Mouse (Mus musculus) testis, adult 2 months (tissue): Measurements from ENCODE around the gene Ctbp2. TPM values are rescaled to one million over a fixed set of nuclear protein-coding genes. Genes with fewer than 3 reads are reported as not detected.

Source experiments
- H3K27ac ChIP-seq: fragments of 200-500 bp; 2 replicates; pipeline ENCODE4 v1.5.1; 2012; ENCODE audit warnings: low read depth, low read length; ENCODE audit not compliant: control insufficient read depth, insufficient read depth
- H3K27me3 ChIP-seq: fragments of 200-500 bp; 2 replicates; pipeline ENCODE4 v1.6.1; 2012; ENCODE audit warnings: mild to moderate bottlenecking, low read length, moderate library complexity; ENCODE audit not compliant: control insufficient read depth, insufficient read depth
- H3K36me3 ChIP-seq: fragments of 200-500 bp; 2 replicates; pipeline ENCODE4 v1.6.1; 2012; ENCODE audit warnings: mild to moderate bottlenecking, low read length; ENCODE audit not compliant: control insufficient read depth, insufficient read depth
- H3K4me1 ChIP-seq: fragments of 200-500 bp; 2 replicates; pipeline ENCODE4 v1.6.1; 2012; ENCODE audit warnings: low read length; ENCODE audit not compliant: control insufficient read depth, insufficient read depth
- H3K4me3 ChIP-seq: fragments of 200-500 bp; 2 replicates; pipeline ENCODE4 v1.5.1; 2012; ENCODE audit warnings: low read depth, mild to moderate bottlenecking, low read length, moderate library complexity, mixed read lengths; ENCODE audit not compliant: control insufficient read depth
- CTCF ChIP-seq: fragments of 200-500 bp; IDR thresholded peaks from 2 replicates; pipeline ENCODE4 v1.5.1; 2012; ENCODE audit warnings: low read depth, mild to moderate bottlenecking, inconsistent platforms, low read length, moderate library complexity; ENCODE audit not compliant: control insufficient read depth, insufficient read depth, insufficient replicate concordance
- POLR2A ChIP-seq: fragments of 200-500 bp; IDR thresholded peaks from 2 replicates; pipeline ENCODE4 v1.6.1; 2012; ENCODE audit warnings: low read depth, mild to moderate bottlenecking, inconsistent platforms, low read length, moderate library complexity; ENCODE audit not compliant: control insufficient read depth
- polyA plus RNA-seq: library from polyadenylated mRNA; depleted of rRNA; stranded (reverse); fragments of >200 nt; gene quantifications from 2 replicates; pipeline ENCODE4 v1.2.3, GENCODE M21; 2012; rRNA removed

Ctbp2 gene
- 54.9 and 59.0 TPM in 2 replicates for polyA plus RNA-seq

DNA sequence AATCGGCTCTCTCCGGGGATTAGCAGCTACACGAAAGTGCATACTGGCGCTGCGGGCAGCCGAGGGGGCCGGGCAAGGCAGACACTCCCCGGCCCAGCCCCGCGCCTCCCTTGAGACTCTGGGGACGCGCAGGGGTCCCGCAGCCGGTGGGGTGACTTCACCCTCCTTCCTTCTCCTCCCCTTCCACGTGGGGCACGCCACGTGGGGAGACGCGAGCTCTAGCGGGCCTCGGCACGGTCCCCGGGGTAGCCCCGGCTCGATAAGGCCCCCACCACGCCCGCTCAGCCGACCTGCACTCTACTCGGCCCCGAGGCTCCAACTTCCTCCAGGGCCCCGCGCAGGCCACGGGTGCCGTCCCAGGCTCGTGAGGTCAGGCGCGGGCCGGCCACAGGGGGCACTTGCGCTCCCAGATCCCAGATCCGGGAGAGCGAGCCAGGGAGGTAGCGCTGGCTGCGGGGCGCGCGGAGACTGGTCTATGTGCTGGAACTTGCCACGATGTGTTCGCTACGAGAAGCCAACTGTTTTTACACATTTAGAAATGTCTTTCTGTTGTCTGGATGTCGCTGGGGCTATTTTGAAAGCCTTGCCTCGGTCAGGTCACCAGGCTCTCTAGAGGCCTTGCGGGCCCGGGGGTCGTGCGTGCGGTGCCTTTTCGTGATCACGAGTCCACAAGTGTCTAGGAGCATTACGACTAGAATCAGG is at the start of gene Ctbp2:
TSS of gene Ctbp2 (minus strand) at position 356 of the 702 bp plus-strand sequence.
- H3K4me3 ChIP-seq, result peak within 1 kb of the TSS; percentile 90
- no peaks in the 10 kb centered on the region for H3K36me3 ChIP-seq
- peak within 1 kb of the TSS; percentile 34 for H3K27ac ChIP-seq
- H3K4me1 ChIP-seq, result peaks cover 21% of the 10 kb centered on the region
- TF ChIP-seq POLR2A (no peak), CTCF (no peak)
- H3K27me3 ChIP-seq, result 0 out of 2 replicates have a peak, but pooled peaks cover 2% of the 10 kb centered on the region

DNA sequence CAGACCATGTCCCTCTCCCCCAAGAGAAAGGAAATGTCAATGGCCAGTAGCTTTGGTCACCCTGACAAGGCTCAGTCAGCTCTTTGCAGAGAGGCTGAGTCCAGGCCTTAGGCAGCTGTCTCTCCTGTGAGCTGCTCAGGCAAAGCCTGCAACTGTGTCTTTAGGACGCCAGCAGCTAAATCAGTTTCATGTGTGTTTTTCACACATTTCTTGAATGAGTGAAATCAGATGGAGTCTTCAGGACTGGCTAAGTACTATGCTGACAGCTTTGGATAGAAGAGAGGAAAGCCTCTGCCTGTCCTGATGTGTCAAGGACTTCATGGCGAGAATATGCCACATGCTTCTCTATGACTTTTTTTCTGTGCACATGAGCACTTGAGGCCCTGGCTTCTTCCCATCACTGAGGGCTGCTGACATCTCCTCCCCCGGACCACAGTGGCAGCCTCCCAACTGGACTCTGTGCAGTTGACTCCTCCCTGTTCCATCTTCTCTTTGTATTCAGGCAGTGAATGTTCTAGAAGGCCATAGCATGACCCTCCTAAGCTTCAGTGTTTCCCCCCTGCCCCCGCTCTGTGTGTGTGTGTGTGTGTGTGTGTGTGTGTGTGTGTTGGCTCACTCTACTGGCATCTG is 47.4 kb upstream of the Ctbp2 start:
- no peaks in the 10 kb centered on the region for H3K27me3 ChIP-seq
- no peak overlapping the region for H3K27ac ChIP-seq
- no peaks in the 10 kb centered on the region for H3K36me3 ChIP-seq
- no peak for TF ChIP-seq CTCF
- no peak for TF ChIP-seq POLR2A
- H3K4me1 ChIP-seq, result peaks cover 7% of the 10 kb centered on the region
- no peak overlapping the region for H3K4me3 ChIP-seq

DNA sequence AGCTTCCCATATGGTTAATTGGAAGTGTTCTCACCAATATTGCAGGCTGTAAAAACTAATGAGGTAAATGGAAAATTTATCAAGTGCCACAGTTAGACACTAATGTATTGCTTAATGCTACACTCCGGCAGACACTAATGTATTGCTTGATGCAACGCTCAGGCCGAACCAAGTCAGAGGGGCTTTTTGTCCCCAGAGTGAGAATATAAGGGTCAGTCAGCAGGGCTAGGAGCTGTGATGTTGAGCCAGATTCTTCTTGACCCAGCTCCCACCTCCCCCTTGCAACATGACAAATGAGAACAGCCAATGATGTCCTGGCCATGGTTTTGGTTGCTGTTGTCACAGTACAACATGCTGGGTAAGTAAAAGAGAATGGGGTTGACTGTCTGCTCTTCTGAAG is 44.8 kb upstream of the Ctbp2 start:
- Histone ChIP-seq H3K4me3 (no peak overlapping the region), H3K4me1 (peaks cover 2% of the 10 kb centered on the region; the same call in 1 of the 2 replicates), H3K27ac (no peak overlapping the region), H3K27me3 (no peaks in the 10 kb centered on the region), H3K36me3 (no peaks in the 10 kb centered on the region)
- TF ChIP-seq CTCF, result no peak

DNA sequence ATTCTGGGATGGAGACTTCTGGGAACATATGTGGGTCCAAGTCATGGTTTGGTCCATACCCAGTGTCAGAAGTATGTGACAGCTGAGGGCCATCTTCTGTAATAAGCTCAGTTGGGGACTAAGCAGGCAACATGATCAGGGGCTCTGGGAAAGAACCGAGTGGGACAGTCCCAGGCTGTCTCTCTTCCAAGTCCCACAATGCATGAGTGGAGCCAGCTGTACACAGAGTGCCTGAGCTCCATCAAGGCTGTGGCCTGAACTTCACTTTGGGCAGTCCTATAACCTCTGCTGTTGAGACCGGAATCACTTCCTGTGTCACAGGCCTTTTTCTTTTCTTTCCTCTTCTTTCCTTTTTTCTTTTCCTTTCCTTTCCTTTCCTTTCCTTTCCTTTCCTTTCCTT is 43.7 kb upstream of the Ctbp2 start:
- H3K27ac ChIP-seq, result no peak overlapping the region

DNA sequence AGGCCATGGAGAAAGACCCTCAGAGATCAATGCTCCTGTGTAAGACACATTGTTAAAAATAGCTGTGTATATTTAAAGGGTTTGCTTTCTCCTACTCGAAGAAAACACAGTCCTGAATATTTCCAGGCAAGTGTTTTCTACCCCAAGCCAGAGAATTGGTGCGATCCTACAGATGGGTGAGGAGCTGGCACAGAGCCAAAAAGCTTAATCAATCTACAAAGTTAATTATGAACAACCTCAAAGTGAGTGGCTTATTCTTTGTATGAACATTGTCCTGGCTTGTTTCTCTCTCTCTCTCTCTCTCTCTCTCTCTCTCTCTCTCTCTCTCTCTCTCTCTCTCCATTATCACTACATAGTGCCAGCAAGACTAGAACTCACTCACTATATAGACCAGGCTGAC is 40.6 kb upstream of the Ctbp2 start:
- Histone ChIP-seq H3K4me1 (no peaks in the 10 kb centered on the region), H3K36me3 (no peaks in the 10 kb centered on the region), H3K27me3 (no peaks in the 10 kb centered on the region), H3K27ac (no peak overlapping the region), H3K4me3 (no peak overlapping the region)
- no peak for TF ChIP-seq CTCF
- TF ChIP-seq POLR2A, result no peak

More for the DNA sequence above, 43.7 kb upstream of the Ctbp2 start:
- no peak overlapping the region for H3K4me3 ChIP-seq
- H3K27me3 ChIP-seq, result no peaks in the 10 kb centered on the region
- H3K36me3 ChIP-seq, result no peaks in the 10 kb centered on the region
- TF ChIP-seq CTCF, result no peak
- no peak for TF ChIP-seq POLR2A
- peaks cover 2% of the 10 kb centered on the region; the same call in 1 of the 2 replicates for H3K4me1 ChIP-seq

DNA sequence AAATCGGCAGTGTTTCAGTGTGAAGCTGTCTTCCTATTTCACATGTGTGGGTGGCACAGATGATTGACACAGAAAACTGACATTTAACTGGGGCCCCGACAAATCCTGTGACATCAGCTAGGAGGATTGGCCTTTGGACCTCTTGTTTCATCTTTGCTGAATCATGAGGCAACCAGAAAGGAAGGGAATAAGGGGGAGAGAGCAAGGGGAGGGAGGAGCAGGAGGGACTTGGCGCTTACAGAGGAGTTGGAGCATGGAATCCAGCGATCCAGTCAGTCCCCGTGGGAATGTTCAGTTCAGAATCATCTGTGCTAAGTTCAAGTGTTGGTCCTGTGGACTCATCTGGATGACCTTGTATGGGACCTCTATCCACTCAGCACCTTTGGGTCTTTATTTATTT is 38.9 kb upstream of the Ctbp2 start:
- no peaks in the 10 kb centered on the region for H3K27me3 ChIP-seq
- H3K4me1 ChIP-seq, result no peaks in the 10 kb centered on the region
- H3K27ac ChIP-seq, result no peak overlapping the region
- no peak overlapping the region for H3K4me3 ChIP-seq
- TF ChIP-seq POLR2A (no peak), CTCF (no peak)
- H3K36me3 ChIP-seq, result no peaks in the 10 kb centered on the region

DNA sequence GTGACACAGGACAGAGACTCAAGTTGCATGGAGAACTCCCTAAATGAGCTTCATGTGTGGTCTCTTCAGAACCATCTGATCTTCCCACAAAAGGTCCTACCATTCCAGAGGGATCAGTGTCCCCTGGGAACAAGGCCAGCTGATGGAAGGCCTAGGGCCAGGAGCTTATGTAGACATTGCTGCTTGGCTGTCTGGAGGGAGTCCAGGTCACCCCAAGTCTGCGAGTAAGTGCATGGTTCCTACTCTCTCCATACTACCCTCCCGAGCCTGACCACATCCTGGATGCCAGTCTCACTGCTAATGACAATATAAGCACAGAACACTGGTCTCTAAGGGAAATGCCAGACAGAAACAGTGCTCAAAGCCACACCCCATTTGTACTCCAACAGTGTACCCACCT is 38.0 kb upstream of the Ctbp2 start:
- TF ChIP-seq POLR2A (no peak), CTCF (no peak)
- Histone ChIP-seq H3K36me3 (no peaks in the 10 kb centered on the region), H3K4me1 (no peaks in the 10 kb centered on the region), H3K4me3 (no peak overlapping the region), H3K27ac (no peak overlapping the region), H3K27me3 (no peaks in the 10 kb centered on the region)
